Mouse (Mus musculus) liver, embryonic 13.5 days (tissue): ENCODE data around the gene Hpdl. TPM values are rescaled to one million over a fixed set of nuclear protein-coding genes. Genes with fewer than 3 reads are reported as not detected.

Source experiments
- ATAC-seq: fragments of 200-750 bp; cut with Nextera tagmentation; 2 replicates; pipeline ENCODE4 v1.8.0; 2017; ENCODE audit warnings: low read depth, mild to moderate bottlenecking, moderate number of reproducible peaks, moderate library complexity
- DNase-seq: peaks from one replicate; pipeline ENCODE4 v3.0.0; 2022
- H3K27ac ChIP-seq: fragments of 300-500 bp; sonication (generic); 2 replicates; pipeline ENCODE4 v1.5.1; 2015; ENCODE audit warnings: moderate library complexity, mild to moderate bottlenecking, inconsistent platforms
- H3K27me3 ChIP-seq: fragments of 300-500 bp; sonication (generic); 2 replicates; pipeline ENCODE4 v1.6.1; 2015; ENCODE audit warnings: mild to moderate bottlenecking, inconsistent platforms
- H3K36me3 ChIP-seq: fragments of 300-500 bp; sonication (generic); 2 replicates; pipeline ENCODE4 v1.6.1; 2015; ENCODE audit warnings: mild to moderate bottlenecking, inconsistent platforms
- H3K4me1 ChIP-seq: fragments of 300-500 bp; sonication (generic); replicated peaks from 2 replicates; pipeline ENCODE4 v1.6.1; 2015; ENCODE audit warnings: inconsistent platforms
- H3K4me2 ChIP-seq: fragments of 300-500 bp; sonication (generic); 2 replicates; pipeline ENCODE4 v1.6.1; 2015; ENCODE audit warnings: inconsistent platforms, mild to moderate bottlenecking, moderate library complexity
- H3K4me3 ChIP-seq: fragments of 300-500 bp; sonication (generic); replicated peaks from 2 replicates; pipeline ENCODE4 v1.5.1; 2015; ENCODE audit warnings: mild to moderate bottlenecking, inconsistent platforms
- H3K9ac ChIP-seq: fragments of 300-500 bp; sonication (generic); 2 replicates; pipeline ENCODE4 v1.6.1; 2015; ENCODE audit warnings: mild to moderate bottlenecking, inconsistent platforms
- H3K9me3 ChIP-seq: fragments of 300-500 bp; sonication (generic); replicated peaks from 2 replicates; pipeline ENCODE4 v1.6.1; 2016; ENCODE audit warnings: inconsistent platforms
- whole genome bisulfite sequencing: fragments of 180-500 bp; shearing (Covaris S2); methylation state at CpG from one replicate; pipeline ENCODE4 v1.1.7; 2015; ENCODE audit not compliant: insufficient replicate concordance; 5-methylcytosine and 5-hydroxymethylcytosine counted together
- polyA plus RNA-seq: library from polyadenylated mRNA; unstranded; fragments of >200 nt; fragmentation: Nextera tagmentation; extraction: Ambion mirVana; gene quantifications from 2 replicates; pipeline ENCODE4 v1.2.1, GENCODE M21; 2015

The Hpdl gene
- polyA plus RNA-seq, 1 experiment from 2014 or later, result 0.53 TPM

DNA sequence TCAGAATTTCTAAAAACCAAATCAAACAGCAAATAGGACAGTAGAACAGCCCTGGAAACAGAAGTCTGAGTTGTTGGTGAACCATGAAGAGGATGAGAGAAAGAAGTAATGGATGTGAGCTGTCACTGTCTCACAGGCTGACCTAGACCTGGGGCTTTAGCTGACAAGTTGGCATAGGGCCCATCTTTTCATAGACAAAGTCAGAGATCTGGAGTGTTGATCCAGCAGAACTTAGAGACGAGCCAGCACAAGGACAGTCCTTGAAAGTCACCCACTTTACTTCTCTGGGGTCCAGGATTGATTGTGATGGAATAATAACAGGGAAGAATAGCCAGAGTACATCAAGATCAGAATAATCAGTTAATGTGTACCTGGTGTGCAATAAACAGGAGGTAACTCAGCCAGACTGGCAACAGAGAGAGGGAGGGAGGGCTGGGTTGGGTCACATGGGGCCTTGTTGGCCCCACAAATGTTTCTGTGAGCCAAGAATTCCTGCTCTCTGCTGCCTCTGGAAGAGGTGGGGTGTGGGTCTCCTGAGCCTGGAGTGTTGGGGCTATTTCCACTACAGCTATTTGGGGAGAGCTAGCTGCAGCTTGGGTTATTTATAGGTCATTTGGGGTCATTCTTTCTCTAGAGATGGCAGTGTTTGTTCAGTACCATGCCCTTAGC, 24.9 kb downstream of the Hpdl start:
- DNase-seq (no peak), ATAC-seq (no peak)
- Histone ChIP-seq H3K4me1 (no peaks in the 10 kb centered on the region; the same call in 1 of the 2 replicates), H3K4me3 (no peak overlapping the region), H3K4me2 (no peak overlapping the region), H3K9ac (no peak overlapping the region), H3K9me3 (no peaks in the 10 kb centered on the region), H3K27ac (no peak overlapping the region), H3K27me3 (no peaks in the 10 kb centered on the region), H3K36me3 (0 out of 2 replicates have a peak, but pooled peaks cover 2% of the 10 kb centered on the region)
- 56% methylated on average over 1 of the region's 1 CpGs for WGBS

DNA sequence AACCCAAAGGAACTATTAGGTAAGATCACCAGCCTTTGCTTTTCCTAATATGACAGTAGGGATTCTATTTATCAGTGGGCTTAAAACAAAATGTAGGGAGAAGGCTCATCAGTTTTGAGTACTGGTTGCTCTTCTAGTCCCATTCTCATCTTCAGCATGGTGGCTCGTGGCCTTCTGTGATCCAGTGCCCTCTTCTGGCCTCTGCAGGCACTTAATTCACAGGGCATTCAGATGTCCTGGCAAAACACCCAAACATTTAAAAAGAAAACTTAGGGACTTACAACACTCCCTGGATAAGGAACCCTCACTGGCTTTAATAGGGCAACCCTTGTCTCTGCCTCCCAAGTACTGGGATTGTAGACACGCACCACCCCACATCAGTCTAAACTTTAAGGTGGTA, 27.2 kb downstream of the Hpdl start:
- Histone ChIP-seq H3K4me1 (no peaks in the 10 kb centered on the region), H3K4me2 (no peak overlapping the region), H3K36me3 (no peaks in the 10 kb centered on the region), H3K4me3 (no peak overlapping the region), H3K27me3 (no peaks in the 10 kb centered on the region), H3K9me3 (no peaks in the 10 kb centered on the region), H3K9ac (no peak overlapping the region), H3K27ac (no peak overlapping the region)
- 56% methylated on average over 2 of the region's 2 CpGs for WGBS
- ATAC-seq (no peak), DNase-seq (no peak)

DNA sequence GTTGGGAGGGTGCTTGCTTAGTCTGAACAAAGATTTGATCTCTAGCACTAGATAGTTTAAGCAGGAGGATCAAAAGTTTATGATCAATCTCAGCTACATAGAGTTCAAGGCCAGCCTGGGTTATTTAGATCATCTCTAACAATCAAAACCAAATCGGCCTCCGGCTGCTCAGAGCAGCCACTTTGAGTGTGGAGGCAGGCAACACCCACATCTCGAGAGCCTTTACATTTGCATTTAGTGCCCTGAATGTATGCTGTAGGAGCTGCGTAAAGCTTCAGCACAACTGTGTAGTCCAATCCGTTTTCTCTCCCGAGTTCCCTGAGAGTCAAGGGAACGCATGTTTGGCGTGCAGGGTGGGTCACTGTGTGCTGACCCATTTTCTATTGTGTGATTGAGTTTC, 29.1 kb downstream of the Hpdl start:
- H3K9me3 ChIP-seq, result no peaks in the 10 kb centered on the region
- no peak overlapping the region for H3K4me3 ChIP-seq
- peaks cover 9% of the 10 kb centered on the region; the same call in 1 of the 2 replicates for H3K4me1 ChIP-seq
- H3K36me3 ChIP-seq, result no peaks in the 10 kb centered on the region
- no peak overlapping the region for H3K9ac ChIP-seq
- no peak for DNase-seq
- H3K27me3 ChIP-seq, result no peaks in the 10 kb centered on the region
- WGBS, result 74% methylated on average over 8 of the region's 8 CpGs
- H3K27ac ChIP-seq, result no peak overlapping the region
- no peak for ATAC-seq
- no peak overlapping the region for H3K4me2 ChIP-seq

DNA sequence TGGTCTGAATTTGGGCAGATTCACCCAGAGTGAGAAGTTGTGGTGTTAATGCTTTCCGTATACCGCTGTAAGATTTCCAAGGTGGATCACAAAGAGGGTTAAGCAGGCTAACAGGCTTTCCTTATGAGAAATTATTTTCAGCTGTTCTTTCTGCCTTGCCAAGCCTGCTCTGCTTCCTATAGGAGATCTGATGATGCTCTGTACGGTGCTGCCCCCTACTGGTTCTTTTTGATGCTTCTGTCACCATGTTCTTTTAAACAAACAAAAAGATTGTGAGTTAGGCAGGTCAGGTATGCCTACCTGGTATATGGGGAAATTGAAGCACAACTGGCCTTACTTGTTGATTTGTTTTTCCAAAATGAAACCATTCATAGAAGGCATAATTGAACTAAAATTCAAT, 32.6 kb downstream of the Hpdl start:
- DNase-seq, result peak; percentile 60
- WGBS, result 12% methylated on average over 3 of the region's 3 CpGs
- Histone ChIP-seq H3K27me3 (no peaks in the 10 kb centered on the region), H3K4me2 (no peak overlapping the region), H3K36me3 (no peaks in the 10 kb centered on the region), H3K4me1 (peaks cover 9% of the 10 kb centered on the region; the same call in 1 of the 2 replicates), H3K9me3 (0 out of 2 replicates have a peak, but pooled peaks cover 3% of the 10 kb centered on the region), H3K4me3 (no peak overlapping the region), H3K9ac (no peak overlapping the region), H3K27ac (peak overlapping the region; percentile 18; the same call in 1 of the 2 replicates)
- ATAC-seq, result no peak

DNA sequence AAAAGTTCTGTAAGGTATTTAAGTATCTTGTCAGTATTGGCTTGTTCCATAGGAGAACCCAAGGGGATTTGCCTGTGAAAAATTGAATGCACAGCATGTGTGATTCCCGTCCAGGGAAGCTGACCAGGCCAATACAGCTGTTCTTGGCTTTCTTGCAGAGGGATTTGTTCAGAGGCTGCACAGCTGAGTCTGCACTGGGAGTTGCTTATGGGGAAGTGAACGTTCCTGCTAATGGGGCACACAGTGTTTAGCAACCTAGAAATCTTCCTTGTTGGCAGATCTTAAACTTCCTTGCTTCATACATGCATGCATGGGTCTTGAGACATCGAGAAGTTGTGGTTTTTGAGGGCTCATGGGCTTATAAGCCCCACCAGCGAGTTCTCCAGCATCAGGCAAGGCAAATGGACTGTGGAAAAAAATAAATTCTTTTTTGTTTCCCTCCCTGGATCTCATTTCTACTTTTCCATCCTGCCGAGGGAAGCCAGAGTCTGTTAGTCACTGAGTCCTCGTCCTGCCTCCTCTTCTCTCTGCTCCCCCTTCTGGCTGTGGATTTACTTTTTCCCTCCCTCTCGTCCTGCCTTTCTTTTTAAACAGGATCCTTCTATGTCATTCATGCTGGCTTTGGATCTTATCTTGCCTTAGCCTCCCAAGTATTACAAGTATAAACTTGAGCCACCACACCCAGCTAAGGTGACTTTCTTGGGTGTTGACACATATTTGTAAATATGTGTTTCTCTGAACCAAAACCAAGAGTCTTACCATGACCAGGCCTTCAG, 33.3 kb downstream of the Hpdl start:
- DNase-seq (no peak), ATAC-seq (no peak)
- Histone ChIP-seq H3K4me1 (peaks cover 9% of the 10 kb centered on the region; the same call in 1 of the 2 replicates), H3K9ac (no peak overlapping the region), H3K36me3 (no peaks in the 10 kb centered on the region), H3K27me3 (no peaks in the 10 kb centered on the region), H3K4me3 (no peak overlapping the region), H3K9me3 (0 out of 2 replicates have a peak, but pooled peaks cover 3% of the 10 kb centered on the region), H3K4me2 (no peak overlapping the region), H3K27ac (peak overlapping the region; percentile 18; the same call in 1 of the 2 replicates)
- WGBS, result 25% methylated on average over 7 of the region's 7 CpGs

DNA sequence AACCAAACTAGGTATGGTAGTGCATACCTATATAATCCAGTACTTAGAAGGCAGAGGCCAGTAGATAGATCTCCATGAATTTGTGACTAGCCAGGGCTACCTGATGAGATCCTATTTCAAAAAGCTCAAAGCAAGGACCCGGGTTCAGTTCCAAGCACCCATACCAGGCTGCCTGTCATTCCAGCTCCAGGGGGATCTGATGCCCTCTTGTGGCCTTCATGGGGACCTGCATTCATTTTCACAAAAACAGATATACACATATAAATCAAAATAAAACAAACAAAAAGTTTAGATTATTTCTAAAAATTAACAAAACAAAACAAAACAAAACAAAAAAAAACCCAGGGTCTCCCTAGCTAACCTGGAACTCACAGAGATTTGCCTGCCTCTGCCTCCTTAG, 34.9 kb downstream of the Hpdl start:
- DNase-seq (no peak), ATAC-seq (no peak)
- Histone ChIP-seq H3K4me3 (no peak overlapping the region), H3K36me3 (no peaks in the 10 kb centered on the region), H3K27me3 (no peaks in the 10 kb centered on the region), H3K9me3 (0 out of 2 replicates have a peak, but pooled peaks cover 3% of the 10 kb centered on the region), H3K4me2 (no peak overlapping the region), H3K4me1 (peaks cover 9% of the 10 kb centered on the region; the same call in 1 of the 2 replicates), H3K27ac (no peak overlapping the region), H3K9ac (no peak overlapping the region)
- WGBS, result 83% methylated on average over 1 of the region's 1 CpGs

DNA sequence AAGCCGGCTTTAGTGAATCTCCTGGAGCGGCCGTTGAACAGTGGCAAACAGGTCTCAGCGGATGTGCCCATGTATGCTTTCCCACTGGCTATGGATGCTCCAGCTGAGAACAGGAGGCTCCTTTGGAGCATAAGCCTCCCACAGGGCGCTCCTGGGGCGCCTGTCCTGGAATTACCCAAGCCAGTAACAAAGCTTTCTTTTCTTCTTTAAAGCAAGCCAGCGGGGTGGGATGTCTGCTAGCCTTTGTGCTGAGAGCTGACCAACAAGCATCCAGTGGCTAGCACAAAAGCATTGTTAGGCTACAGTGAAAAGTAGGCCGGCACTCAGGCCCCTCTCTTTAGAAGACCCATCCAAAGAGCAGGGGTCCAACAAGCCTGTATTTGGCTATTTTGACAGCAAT, 39.3 kb downstream of the Hpdl start:
- no peak overlapping the region for H3K4me2 ChIP-seq
- DNase-seq (no peak), ATAC-seq (no peak)
- no peaks in the 10 kb centered on the region for H3K27me3 ChIP-seq
- no peak overlapping the region for H3K9ac ChIP-seq
- 61% methylated on average over 8 of the region's 8 CpGs for WGBS
- H3K27ac ChIP-seq, result no peak overlapping the region
- H3K4me3 ChIP-seq, result no peak overlapping the region
- H3K4me1 ChIP-seq, result no peaks in the 10 kb centered on the region
- no peaks in the 10 kb centered on the region for H3K36me3 ChIP-seq
- H3K9me3 ChIP-seq, result 0 out of 2 replicates have a peak, but pooled peaks cover 3% of the 10 kb centered on the region

DNA sequence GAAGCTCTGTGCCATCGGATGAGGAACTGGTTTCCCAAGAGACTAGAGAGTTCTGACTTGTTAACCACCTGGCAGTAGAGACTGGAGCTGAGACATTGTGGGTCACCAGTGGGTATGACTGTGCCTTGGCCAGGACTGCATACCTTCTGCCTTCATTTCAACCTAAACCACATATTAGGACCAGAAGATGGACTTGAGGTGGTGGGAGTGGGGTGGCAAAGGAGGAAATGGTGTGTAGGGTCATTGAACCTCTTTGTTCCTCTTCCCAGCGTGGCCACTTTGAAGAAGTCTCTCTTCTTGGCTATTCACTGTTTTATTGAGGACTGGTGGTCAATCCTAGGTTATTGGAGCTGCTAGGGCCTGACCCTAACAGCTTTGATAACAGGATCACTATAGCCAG, 40.1 kb downstream of the Hpdl start:
- H3K9ac ChIP-seq, result no peak overlapping the region
- DNase-seq, result no peak
- H3K27ac ChIP-seq, result no peak overlapping the region
- no peak overlapping the region for H3K4me2 ChIP-seq
- H3K27me3 ChIP-seq, result no peaks in the 10 kb centered on the region
- H3K4me3 ChIP-seq, result no peak overlapping the region
- no peak for ATAC-seq
- no peaks in the 10 kb centered on the region for H3K36me3 ChIP-seq
- 40% methylated on average over 2 of the region's 2 CpGs for WGBS
- 0 out of 2 replicates have a peak, but pooled peaks cover under 1% of the 10 kb centered on the region for H3K9me3 ChIP-seq
- H3K4me1 ChIP-seq, result no peaks in the 10 kb centered on the region

DNA sequence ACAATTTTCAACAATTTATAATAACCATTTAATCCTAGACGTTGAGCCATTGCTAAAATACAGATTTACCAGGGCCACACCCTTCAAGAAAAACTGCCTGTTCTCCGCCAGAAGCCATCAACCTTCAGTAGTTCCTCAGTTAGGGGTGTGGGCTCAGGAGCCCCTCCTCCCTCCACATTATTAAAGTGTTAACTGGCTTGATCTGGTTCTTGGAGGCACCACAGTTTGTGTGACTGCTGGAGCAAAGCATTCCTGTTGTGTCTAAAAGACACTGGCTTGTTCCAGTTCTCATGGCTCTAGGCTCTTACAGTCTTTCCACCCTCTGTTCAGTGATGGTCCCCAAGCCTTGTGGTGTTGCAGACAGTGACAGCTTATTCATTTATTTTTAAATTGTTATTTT, 41.0 kb downstream of the Hpdl start:
- Histone ChIP-seq H3K4me1 (no peaks in the 10 kb centered on the region), H3K9me3 (no peaks in the 10 kb centered on the region), H3K4me3 (no peak overlapping the region), H3K27me3 (no peaks in the 10 kb centered on the region), H3K36me3 (no peaks in the 10 kb centered on the region), H3K4me2 (no peak overlapping the region), H3K9ac (no peak overlapping the region), H3K27ac (no peak overlapping the region)
- WGBS, result 43% methylated on average over 2 of the region's 2 CpGs
- ATAC-seq (no peak), DNase-seq (no peak)

DNA sequence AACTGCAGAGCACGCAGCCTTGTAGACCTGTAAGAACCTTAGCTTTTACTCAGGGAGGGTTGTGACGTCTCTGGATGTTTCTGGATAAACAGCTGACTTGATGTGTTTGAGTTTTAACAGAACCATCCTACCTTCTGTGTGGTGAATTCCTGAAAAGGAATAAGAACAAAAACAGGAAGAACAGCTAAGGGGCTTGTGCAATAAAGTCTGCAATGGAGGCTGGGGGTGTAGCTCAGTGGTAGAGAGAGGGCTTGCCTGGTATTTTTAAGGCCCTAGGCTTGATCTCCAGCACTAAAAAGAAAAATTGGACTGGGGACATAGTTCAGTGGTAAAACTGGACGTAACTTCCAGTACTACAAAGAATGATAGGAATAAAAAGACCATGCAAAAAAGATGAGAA, 44.4 kb downstream of the Hpdl start:
- no peaks in the 10 kb centered on the region for H3K9me3 ChIP-seq
- H3K4me2 ChIP-seq, result no peak overlapping the region
- no peak for ATAC-seq
- no peaks in the 10 kb centered on the region for H3K36me3 ChIP-seq
- no peaks in the 10 kb centered on the region for H3K27me3 ChIP-seq
- DNase-seq, result no peak
- no peaks in the 10 kb centered on the region for H3K4me1 ChIP-seq
- no peak overlapping the region for H3K27ac ChIP-seq
- WGBS, result 62% methylated on average over 3 of the region's 3 CpGs
- H3K4me3 ChIP-seq, result no peak overlapping the region
- H3K9ac ChIP-seq, result no peak overlapping the region

DNA sequence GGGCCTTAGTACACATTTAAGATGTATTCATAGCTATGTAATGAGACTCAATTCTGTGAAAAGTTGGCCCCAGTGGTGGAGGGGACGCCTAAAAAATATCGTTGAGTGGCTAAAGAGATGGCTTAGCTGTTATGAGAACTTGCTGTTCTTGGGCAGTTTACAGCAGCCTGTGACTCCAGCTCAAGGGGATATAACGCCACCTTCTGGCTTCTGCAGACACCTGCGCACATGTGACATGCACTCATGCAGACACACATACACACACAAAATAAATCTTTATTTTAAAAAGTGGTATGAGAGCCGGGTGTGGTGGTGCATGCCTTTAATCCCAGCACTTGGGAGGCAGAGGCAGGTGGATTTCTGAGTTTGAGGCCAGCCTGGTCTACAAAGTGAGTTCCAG, 45.1 kb downstream of the Hpdl start:
- no peaks in the 10 kb centered on the region for H3K27me3 ChIP-seq
- ATAC-seq, result no peak
- H3K4me1 ChIP-seq, result no peaks in the 10 kb centered on the region
- 71% methylated on average over 5 of the region's 5 CpGs for WGBS
- H3K4me2 ChIP-seq, result no peak overlapping the region
- H3K9me3 ChIP-seq, result no peaks in the 10 kb centered on the region
- no peak overlapping the region for H3K9ac ChIP-seq
- H3K36me3 ChIP-seq, result no peaks in the 10 kb centered on the region
- no peak overlapping the region for H3K4me3 ChIP-seq
- DNase-seq, result no peak
- no peak overlapping the region for H3K27ac ChIP-seq
